Mouse (Mus musculus): Measurements from ENCODE around the gene Piezo1. TPM values are rescaled to one million over a fixed set of nuclear protein-coding genes. Genes with fewer than 3 reads are reported as not detected.

Piezo1 gene
- polyA plus RNA-seq, 1 experiment: not detected

DNA sequence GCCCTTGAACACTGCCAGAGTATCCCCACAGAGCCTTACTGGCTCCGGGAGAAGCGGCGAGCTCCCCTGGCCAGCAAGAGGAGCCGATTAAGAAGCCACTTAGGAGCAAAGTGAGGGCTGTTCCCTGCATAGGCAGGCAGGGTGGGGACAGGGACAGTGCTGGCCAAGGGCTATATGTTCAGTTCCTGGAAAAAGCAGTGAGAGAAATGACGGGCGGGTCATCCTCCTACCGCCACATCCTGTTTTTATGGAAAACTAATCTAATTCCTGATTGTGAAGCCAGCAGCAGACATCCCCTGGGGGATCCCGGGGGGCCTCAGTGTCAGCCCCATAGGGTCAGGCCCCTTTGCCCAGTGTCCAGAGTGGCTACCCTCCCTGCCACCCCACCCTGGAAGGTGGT is 19.8 kb downstream of the Piezo1 start:
- Histone ChIP-seq H3K4me1 (ENCODE audit: control insufficient read depth, insufficient read depth, low read length) (no peaks in the 10 kb centered on the region), H3K4me3 (ENCODE audit: insufficient read depth, low read depth, low read length) (no peak overlapping the region), H3K27ac (ENCODE audit: insufficient read depth, low read depth, low read length) (no peak overlapping the region)
- no peak for TF ChIP-seq CTCF (IDR thresholded peaks at IDR 0.05; ENCODE audit: insufficient read depth, low read depth, low read length)
- WGBS: 82% methylated on average over 8 of the region's 8 CpGs

DNA sequence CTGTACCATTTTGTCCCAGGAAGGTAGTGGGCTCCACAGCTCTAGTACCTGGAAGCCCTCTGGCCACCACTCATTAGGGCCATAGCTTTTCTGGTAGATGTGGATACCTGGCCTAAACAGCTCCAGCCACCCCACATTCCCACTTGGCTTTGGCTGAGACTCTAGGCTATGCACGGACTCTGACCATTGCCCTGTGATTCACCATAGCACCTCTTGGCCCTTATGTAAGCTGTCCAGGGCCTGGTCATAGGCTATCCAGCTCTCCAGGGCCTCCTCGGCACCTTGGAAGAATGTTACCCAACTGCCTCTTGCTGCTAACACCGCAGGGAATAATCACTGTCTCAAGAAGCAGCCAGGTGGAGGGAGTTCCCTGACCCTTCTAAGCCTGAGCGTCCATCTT is 22.0 kb downstream of the Piezo1 start:
- TF ChIP-seq POLR2A (IDR thresholded peaks at IDR 0.05; ENCODE audit: insufficient read depth, low read depth, low read length): no peak
- no peak for TF ChIP-seq CTCF (IDR thresholded peaks at IDR 0.05; ENCODE audit: insufficient read depth, low read depth, low read length)
- Histone ChIP-seq H3K27ac (ENCODE audit: insufficient read depth, low read depth, low read length) (no peak overlapping the region), H3K4me3 (ENCODE audit: insufficient read depth, low read depth, low read length) (no peak overlapping the region), H3K4me1 (ENCODE audit: control insufficient read depth, insufficient read depth, low read length) (peaks cover 6% of the 10 kb centered on the region)
- 92% methylated on average over 4 of the region's 4 CpGs for WGBS

DNA sequence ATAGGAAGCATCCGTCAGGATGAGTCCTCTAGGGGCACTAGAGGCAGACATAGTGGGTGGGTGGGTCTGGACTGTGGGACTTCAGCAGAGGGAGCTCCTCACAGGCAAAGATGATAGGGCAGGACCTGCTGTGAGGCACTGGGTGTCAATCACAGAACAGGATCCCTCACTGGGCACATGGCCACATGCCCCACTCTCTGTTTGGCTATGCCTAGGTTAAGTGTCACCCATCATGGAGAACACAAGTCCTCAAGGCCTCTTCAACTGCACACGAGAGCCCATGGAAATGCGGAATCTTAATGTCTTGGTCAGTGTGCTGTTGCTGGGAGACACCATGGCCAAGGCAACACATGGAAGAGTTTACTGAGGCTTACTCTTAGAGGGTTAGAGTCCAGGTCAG is 23.2 kb downstream of the Piezo1 start:
- Histone ChIP-seq H3K4me1 (ENCODE audit: control insufficient read depth, insufficient read depth, low read length) (peaks cover 18% of the 10 kb centered on the region), H3K27ac (ENCODE audit: insufficient read depth, low read depth, low read length) (no peak overlapping the region), H3K4me3 (ENCODE audit: insufficient read depth, low read depth, low read length) (no peak overlapping the region)
- no peak for TF ChIP-seq POLR2A (IDR thresholded peaks at IDR 0.05; ENCODE audit: insufficient read depth, low read depth, low read length)
- TF ChIP-seq CTCF (IDR thresholded peaks at IDR 0.05; ENCODE audit: insufficient read depth, low read depth, low read length): no peak
- 94% methylated on average over 3 of the region's 3 CpGs for WGBS

DNA sequence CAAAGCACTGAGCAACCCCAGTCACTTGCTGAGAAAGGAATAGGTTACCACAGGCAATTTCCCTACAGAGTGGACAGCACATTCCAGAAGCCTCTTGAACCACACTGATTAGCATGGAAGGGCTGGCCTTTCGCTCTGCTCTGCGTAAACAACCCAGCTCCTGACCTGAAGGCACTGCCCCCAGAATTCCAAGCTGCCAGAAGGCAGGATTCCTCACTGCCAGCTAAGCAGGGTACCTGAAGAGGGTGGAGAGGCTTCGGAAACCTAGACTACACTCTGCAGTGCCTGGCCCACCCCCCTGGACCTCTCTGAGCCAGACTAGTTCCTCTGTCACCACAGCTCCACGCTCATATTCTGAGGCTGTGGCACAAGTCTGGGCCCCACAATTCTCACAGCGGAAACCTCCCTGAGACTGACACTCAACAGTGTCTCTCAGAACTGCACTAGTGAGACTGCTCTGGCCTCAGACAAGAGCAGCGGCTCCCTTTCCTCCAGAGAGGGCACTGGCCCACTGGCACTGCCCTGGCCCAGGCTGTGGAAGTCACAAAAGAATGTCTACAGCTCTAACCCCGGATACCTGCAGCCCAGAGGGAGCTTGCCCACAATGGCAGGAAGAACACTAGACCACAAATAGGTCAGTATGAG is 24.5 kb downstream of the Piezo1 start:
- WGBS: 87% methylated on average over 7 of the region's 7 CpGs
- H3K27ac ChIP-seq (ENCODE audit: insufficient read depth, low read depth, low read length): no peak overlapping the region
- no peak overlapping the region for H3K4me3 ChIP-seq (ENCODE audit: insufficient read depth, low read depth, low read length)
- TF ChIP-seq CTCF (IDR thresholded peaks at IDR 0.05; ENCODE audit: insufficient read depth, low read depth, low read length) (no peak), POLR2A (IDR thresholded peaks at IDR 0.05; ENCODE audit: insufficient read depth, low read depth, low read length) (no peak)
- H3K4me1 ChIP-seq (ENCODE audit: control insufficient read depth, insufficient read depth, low read length): peaks cover 18% of the 10 kb centered on the region

DNA sequence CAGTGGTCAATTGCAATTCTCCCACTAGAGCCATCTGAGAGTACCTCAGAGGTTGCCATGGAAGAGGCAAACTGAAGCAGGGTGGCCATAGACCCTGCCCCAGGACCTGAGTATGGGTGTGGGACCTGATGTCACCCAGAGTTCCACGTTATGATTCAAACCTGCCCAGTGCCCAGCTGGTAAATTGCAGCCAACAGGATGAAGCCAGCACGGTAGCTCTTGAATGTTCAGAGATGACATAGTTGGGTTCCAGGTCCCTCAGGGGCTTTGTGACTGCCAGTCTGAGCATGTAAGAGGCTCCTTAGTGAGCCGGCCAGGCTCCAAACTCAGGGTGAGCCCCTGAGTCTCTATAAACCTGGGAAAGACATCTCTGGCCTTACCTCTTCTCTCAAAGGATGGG is 25.0 kb downstream of the Piezo1 start:
- no peak for TF ChIP-seq CTCF (IDR thresholded peaks at IDR 0.05; ENCODE audit: insufficient read depth, low read depth, low read length)
- no peak for TF ChIP-seq POLR2A (IDR thresholded peaks at IDR 0.05; ENCODE audit: insufficient read depth, low read depth, low read length)
- Histone ChIP-seq H3K4me1 (ENCODE audit: control insufficient read depth, insufficient read depth, low read length) (peaks cover 18% of the 10 kb centered on the region), H3K4me3 (ENCODE audit: insufficient read depth, low read depth, low read length) (no peak overlapping the region), H3K27ac (ENCODE audit: insufficient read depth, low read depth, low read length) (no peak overlapping the region)
- 85% methylated on average over 3 of the region's 3 CpGs for WGBS

DNA sequence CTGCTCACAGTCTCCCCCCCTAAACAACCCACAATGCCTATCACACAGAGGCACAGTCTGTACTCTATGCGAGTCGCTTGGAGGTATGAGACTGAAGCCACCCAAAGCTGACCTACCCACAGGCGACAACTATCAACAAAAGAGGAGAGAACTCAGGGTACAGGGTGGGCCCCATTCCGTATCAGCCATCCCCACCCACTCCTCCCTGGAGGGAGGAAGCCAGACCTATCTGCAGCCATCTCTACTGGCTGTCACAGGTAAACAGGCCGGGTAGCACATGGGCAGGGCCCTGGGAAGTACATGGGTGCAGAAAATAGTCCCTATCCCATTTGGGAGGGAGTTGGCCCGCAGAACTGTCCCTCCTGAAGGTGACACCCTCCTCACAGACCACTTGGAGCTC is 26.1 kb downstream of the Piezo1 start:
- WGBS: 85% methylated on average over 6 of the region's 6 CpGs
- no peak overlapping the region for H3K4me3 ChIP-seq (ENCODE audit: insufficient read depth, low read depth, low read length)
- TF ChIP-seq POLR2A (IDR thresholded peaks at IDR 0.05; ENCODE audit: insufficient read depth, low read depth, low read length) (no peak), CTCF (IDR thresholded peaks at IDR 0.05; ENCODE audit: insufficient read depth, low read depth, low read length) (no peak)
- H3K4me1 ChIP-seq (ENCODE audit: control insufficient read depth, insufficient read depth, low read length): peaks cover 18% of the 10 kb centered on the region
- no peak overlapping the region for H3K27ac ChIP-seq (ENCODE audit: insufficient read depth, low read depth, low read length)

DNA sequence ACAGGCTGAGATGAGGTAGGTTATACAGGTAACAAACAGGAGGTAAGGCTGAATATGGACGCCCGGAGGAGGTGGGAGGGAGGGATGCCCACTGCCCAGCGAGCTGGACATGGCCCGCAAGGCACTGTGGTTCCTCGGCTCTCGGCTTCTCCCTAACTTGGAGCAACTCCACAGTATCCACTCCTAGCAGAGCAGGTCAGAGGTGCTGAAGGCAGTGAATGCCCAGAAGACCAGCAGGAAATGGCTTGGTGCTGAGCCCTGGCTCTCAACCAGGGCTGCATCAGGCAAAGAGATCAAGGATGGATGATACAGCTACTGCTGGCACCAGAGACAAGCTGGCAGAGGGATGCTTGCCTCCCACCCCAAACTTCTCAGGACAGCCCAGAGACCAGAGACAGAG is 26.6 kb downstream of the Piezo1 start:
- Histone ChIP-seq H3K27ac (ENCODE audit: insufficient read depth, low read depth, low read length) (no peak overlapping the region), H3K4me3 (ENCODE audit: insufficient read depth, low read depth, low read length) (no peak overlapping the region), H3K4me1 (ENCODE audit: control insufficient read depth, insufficient read depth, low read length) (peaks cover 18% of the 10 kb centered on the region)
- TF ChIP-seq POLR2A (IDR thresholded peaks at IDR 0.05; ENCODE audit: insufficient read depth, low read depth, low read length) (no peak), CTCF (IDR thresholded peaks at IDR 0.05; ENCODE audit: insufficient read depth, low read depth, low read length) (no peak)
- 53% methylated on average over 6 of the region's 6 CpGs for WGBS

DNA sequence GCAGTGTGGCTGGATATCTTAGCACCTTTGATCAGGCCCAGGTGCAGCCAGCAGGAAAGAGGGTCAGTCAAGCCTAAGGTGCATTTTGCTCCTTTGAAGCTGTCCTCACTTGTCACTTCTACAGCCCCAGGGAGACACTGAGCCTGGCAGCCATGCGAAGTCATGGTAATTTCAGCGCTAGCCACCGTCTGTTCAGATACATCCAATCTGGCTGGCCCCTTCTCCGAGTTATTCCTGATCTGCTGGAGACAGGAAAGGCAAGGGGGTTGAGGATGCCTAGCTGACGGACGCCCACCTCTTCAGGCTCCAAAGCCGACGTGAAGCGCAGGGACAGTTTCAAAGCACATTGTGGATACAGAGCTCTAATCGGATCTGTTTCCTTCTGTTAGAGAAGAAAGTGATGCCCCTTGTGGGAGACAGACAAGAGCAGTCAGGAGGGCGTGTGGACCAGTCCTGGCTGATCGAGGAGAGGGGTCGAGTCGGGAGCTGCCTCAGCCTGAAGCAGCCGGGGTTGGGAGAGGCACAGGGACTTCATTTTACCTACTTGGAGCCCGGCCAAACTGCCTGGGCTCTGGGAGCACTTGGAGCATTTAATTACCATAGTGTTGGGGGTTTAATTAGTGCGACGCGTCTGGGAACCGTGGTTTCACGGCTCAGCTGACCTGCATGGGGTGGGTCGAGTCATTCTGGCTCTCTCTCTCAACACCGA is 27.3 kb downstream of the Piezo1 start:
- Histone ChIP-seq H3K27ac (ENCODE audit: insufficient read depth, low read depth, low read length) (no peak overlapping the region), H3K4me3 (ENCODE audit: insufficient read depth, low read depth, low read length) (no peak overlapping the region), H3K4me1 (ENCODE audit: control insufficient read depth, insufficient read depth, low read length) (peaks cover 18% of the 10 kb centered on the region)
- WGBS: 8% methylated on average over 23 of the region's 23 CpGs
- TF ChIP-seq CTCF (IDR thresholded peaks at IDR 0.05; ENCODE audit: insufficient read depth, low read depth, low read length) (no peak), POLR2A (IDR thresholded peaks at IDR 0.05; ENCODE audit: insufficient read depth, low read depth, low read length) (no peak)

DNA sequence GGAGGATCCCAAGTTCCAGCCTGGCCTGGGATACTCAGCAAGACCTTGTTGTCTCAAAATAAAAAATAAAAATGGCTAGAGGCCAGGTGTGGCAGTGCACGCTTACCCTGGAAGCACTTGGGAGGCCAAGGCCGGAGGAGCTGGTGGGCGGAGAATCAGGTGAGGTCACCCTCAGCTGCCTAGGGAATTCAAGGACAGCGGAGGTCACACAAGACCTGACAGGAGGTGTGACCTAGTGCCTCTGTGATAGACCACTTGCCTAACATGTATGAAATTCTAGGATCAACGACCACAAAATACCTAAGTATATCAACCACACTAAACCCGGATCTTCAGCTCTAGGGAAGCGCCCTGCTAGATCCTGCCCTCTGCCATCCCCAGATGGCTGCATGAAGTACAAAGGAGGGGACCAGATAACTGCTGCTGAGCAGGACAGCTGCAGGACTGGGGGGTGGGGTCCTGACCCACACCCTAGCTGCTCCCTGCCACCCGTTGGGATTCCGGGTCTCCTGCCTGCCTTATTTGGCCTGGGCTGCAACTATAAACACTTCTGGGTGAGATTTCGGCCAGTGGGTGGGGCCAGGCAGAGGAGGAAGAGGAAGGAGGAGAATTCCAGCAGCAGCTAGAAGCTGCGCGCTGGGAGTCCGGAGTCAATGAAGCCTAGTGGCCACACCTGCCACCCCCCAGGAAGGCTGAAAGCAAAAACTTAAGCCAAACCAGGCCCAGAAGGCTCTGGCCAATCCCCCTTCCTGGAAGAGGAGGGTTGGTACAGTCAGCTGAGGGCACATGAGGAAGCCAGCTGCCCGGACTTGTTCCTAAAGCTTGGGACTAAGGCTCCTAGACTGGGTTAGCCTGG is 28.1 kb downstream of the Piezo1 start:
- WGBS: 80% methylated on average over 14 of the region's 14 CpGs
- TF ChIP-seq POLR2A (IDR thresholded peaks at IDR 0.05; ENCODE audit: insufficient read depth, low read depth, low read length) (no peak), CTCF (IDR thresholded peaks at IDR 0.05; ENCODE audit: insufficient read depth, low read depth, low read length) (no peak)
- Histone ChIP-seq H3K4me3 (ENCODE audit: insufficient read depth, low read depth, low read length) (no peak overlapping the region), H3K27ac (ENCODE audit: insufficient read depth, low read depth, low read length) (no peak overlapping the region), H3K4me1 (ENCODE audit: control insufficient read depth, insufficient read depth, low read length) (peaks cover 18% of the 10 kb centered on the region)

Measured in olfactory bulb, adult 2 months (tissue).